Mouse (Mus musculus): ENCODE data around the gene Dnm3. TPM values are rescaled to one million over a fixed set of nuclear protein-coding genes. Genes with fewer than 3 reads are reported as not detected.

Dnm3 gene
- polyA plus RNA-seq, 1 experiment: 0.43 TPM

DNA sequence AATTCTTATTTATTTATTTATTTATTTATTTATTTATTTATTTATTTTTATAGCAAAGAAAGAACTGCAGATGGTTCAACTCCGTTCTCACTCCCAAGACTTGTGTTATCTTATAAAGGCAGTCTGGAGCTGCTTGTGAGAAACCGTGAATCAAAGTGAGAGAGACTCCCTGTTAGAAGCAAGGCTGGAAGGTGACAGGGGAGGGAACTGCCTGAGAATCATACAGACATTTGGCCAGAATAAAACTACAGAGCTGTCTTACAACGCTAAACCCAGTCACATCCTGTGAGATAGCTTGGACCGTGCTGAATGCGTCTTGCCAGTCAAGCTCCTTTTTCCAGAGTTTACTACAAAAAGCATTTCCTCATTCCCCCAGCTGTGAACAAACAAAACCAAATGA lies 439.4 kb downstream of the Dnm3 start:
- no peak overlapping the region for H3K4me3 ChIP-seq (ENCODE audit: extremely low read depth, insufficient read depth, insufficient read length)
- 59% methylated on average over 5 of the region's 5 CpGs for WGBS
- no peak for DNase-seq (ENCODE audit: low read depth in 1 of 2, low spot score in 2 of 2)
- no peak overlapping the region for H3K27ac ChIP-seq (ENCODE audit: insufficient read depth, low read length)
- H3K4me1 ChIP-seq (ENCODE audit: control insufficient read depth, insufficient read depth, insufficient read length): peaks cover 2% of the 10 kb centered on the region
- no peaks in the 10 kb centered on the region for H3K27me3 ChIP-seq (ENCODE audit: control insufficient read depth, insufficient read depth, low read length)
- no peak for TF ChIP-seq CTCF (IDR thresholded peaks at IDR 0.05; ENCODE audit: extremely low read depth, insufficient read depth, insufficient read length, insufficient replicate concordance)
- no peak for TF ChIP-seq POLR2A (IDR thresholded peaks at IDR 0.05; ENCODE audit: low read depth, low read length)
- no peaks in the 10 kb centered on the region for H3K36me3 ChIP-seq (ENCODE audit: control insufficient read depth, insufficient read depth, low read length)

DNA sequence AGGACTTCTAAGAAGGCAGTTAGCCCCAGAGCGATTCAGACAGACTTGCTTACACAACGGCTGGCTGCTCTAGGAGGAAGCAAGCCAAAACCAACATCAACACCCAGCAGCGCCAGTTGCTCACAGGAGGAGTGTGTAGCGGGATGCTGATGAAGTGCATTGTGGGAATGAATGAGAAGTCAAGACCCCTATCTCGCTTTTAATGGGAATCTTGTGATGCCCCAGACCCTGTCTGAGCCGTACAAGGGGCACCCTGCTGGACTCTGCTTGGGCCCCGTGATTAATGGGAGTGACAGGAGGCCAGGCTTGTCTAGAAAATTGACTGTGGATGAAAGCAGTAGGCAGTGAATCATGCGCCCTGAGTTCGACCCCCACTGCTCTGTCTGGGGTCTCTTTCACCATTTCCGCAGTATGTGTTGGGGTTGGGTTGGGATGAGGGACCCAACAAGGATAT lies 439.8 kb downstream of the Dnm3 start:
- TF ChIP-seq POLR2A (IDR thresholded peaks at IDR 0.05; ENCODE audit: low read depth, low read length) (no peak), CTCF (IDR thresholded peaks at IDR 0.05; ENCODE audit: extremely low read depth, insufficient read depth, insufficient read length, insufficient replicate concordance) (no peak)
- Histone ChIP-seq H3K4me3 (ENCODE audit: extremely low read depth, insufficient read depth, insufficient read length) (no peak overlapping the region), H3K27ac (ENCODE audit: insufficient read depth, low read length) (no peak overlapping the region), H3K27me3 (ENCODE audit: control insufficient read depth, insufficient read depth, low read length) (no peaks in the 10 kb centered on the region), H3K36me3 (ENCODE audit: control insufficient read depth, insufficient read depth, low read length) (no peaks in the 10 kb centered on the region), H3K4me1 (ENCODE audit: control insufficient read depth, insufficient read depth, insufficient read length) (peaks cover 2% of the 10 kb centered on the region)
- WGBS: 73% methylated on average over 10 of the region's 10 CpGs
- DNase-seq (ENCODE audit: low read depth in 1 of 2, low spot score in 2 of 2): no peak

DNA sequence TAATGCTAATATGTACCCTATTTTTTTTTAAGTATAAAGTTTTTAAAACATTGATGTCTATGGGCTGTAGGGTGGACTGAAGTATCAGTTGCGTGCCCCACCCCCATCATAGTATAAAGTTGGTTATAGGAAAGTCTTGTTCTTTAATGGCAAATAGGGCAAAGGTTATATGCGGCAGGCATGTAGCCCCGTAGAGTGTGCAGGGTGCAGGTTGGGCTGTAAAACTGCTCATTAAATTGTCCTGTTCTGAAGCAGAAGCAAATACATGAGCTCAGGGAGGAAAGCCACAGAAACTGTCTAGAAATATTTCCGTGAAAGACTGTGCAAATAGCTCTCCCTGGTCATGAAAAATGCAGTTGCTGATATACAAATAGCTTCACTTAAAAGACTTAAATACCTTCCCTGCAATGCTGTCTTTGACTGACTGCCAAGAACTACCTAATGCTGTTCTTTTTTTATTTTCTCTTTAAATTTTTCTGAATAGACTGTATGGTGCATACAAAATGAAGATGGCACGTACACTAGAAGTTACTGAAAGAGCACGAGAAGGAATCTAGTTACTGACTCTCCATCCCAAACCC lies 440.6 kb downstream of the Dnm3 start:
- Histone ChIP-seq H3K36me3 (ENCODE audit: control insufficient read depth, insufficient read depth, low read length) (no peaks in the 10 kb centered on the region), H3K4me3 (ENCODE audit: extremely low read depth, insufficient read depth, insufficient read length) (no peak overlapping the region), H3K4me1 (ENCODE audit: control insufficient read depth, insufficient read depth, insufficient read length) (peaks cover 2% of the 10 kb centered on the region), H3K27me3 (ENCODE audit: control insufficient read depth, insufficient read depth, low read length) (no peaks in the 10 kb centered on the region), H3K27ac (ENCODE audit: insufficient read depth, low read length) (no peak overlapping the region)
- TF ChIP-seq CTCF (IDR thresholded peaks at IDR 0.05; ENCODE audit: extremely low read depth, insufficient read depth, insufficient read length, insufficient replicate concordance) (no peak), POLR2A (IDR thresholded peaks at IDR 0.05; ENCODE audit: low read depth, low read length) (no peak)
- no peak for DNase-seq (ENCODE audit: low read depth in 1 of 2, low spot score in 2 of 2)
- 63% methylated on average over 6 of the region's 6 CpGs for WGBS

DNA sequence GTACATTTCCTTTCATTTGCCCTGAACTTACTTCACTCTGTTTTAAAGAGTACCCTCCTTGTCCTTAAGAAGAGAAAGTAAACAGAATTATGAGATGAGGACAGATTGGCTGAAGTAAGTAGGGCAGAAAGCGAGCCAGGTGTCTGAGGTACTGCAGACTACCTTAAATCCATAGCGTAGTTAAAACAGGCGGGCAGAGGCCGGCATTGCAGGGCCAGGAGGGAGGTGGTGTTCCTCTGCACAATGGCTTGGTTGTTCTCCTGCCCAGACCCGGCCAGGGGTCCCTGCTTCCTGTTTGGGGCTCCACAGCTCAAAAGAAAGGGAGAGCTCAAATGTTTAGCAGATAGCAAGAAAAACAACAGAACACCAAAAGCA lies 441.4 kb downstream of the Dnm3 start:
- WGBS: 39% methylated on average over 5 of the region's 5 CpGs
- Histone ChIP-seq H3K4me3 (ENCODE audit: extremely low read depth, insufficient read depth, insufficient read length) (no peak overlapping the region), H3K27ac (ENCODE audit: insufficient read depth, low read length) (no peak overlapping the region), H3K36me3 (ENCODE audit: control insufficient read depth, insufficient read depth, low read length) (no peaks in the 10 kb centered on the region), H3K27me3 (ENCODE audit: control insufficient read depth, insufficient read depth, low read length) (no peaks in the 10 kb centered on the region), H3K4me1 (ENCODE audit: control insufficient read depth, insufficient read depth, insufficient read length) (peaks cover 2% of the 10 kb centered on the region)
- DNase-seq (ENCODE audit: low read depth in 1 of 2, low spot score in 2 of 2): no peak
- TF ChIP-seq POLR2A (IDR thresholded peaks at IDR 0.05; ENCODE audit: low read depth, low read length): no peak
- no peak for TF ChIP-seq CTCF (IDR thresholded peaks at IDR 0.05; ENCODE audit: extremely low read depth, insufficient read depth, insufficient read length, insufficient replicate concordance)

DNA sequence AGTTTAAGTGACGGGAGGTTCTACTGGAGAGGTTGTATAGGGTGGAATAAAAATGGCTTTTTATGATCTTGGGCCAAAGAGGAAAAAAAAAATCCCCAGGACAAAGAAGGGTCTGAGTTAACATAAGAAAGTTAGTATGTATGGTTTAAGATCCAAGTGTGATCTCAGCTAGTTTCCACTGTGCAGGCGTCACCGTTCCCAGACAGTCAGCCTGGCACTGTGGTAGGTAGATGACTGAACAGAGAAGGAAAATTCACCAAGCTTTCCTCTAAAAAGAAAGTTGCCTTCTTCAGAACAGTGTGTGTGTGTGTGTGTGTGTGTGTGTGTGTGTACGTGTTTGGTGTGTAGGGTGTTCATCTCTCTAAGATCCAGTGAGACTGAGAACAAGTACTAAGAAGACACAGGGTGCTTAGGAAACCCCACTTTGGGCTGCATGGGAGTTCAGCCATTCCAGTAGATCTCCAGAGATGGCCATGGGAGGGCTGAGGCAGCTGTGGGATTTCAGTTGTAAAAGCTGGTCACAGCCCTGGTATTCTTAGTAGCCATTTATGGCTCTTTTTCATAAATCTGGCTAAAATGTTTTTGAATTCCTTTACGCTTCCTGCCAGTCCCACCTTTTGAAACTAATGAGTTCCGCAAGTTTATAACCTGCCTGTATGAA lies 441.9 kb downstream of the Dnm3 start:
- peaks cover 2% of the 10 kb centered on the region for H3K4me1 ChIP-seq (ENCODE audit: control insufficient read depth, insufficient read depth, insufficient read length)
- H3K27me3 ChIP-seq (ENCODE audit: control insufficient read depth, insufficient read depth, low read length): no peaks in the 10 kb centered on the region
- H3K27ac ChIP-seq (ENCODE audit: insufficient read depth, low read length): no peak overlapping the region
- 89% methylated on average over 6 of the region's 6 CpGs for WGBS
- DNase-seq (ENCODE audit: low read depth in 1 of 2, low spot score in 2 of 2): no peak
- no peak overlapping the region for H3K4me3 ChIP-seq (ENCODE audit: extremely low read depth, insufficient read depth, insufficient read length)
- TF ChIP-seq CTCF (IDR thresholded peaks at IDR 0.05; ENCODE audit: extremely low read depth, insufficient read depth, insufficient read length, insufficient replicate concordance): no peak
- no peaks in the 10 kb centered on the region for H3K36me3 ChIP-seq (ENCODE audit: control insufficient read depth, insufficient read depth, low read length)

DNA sequence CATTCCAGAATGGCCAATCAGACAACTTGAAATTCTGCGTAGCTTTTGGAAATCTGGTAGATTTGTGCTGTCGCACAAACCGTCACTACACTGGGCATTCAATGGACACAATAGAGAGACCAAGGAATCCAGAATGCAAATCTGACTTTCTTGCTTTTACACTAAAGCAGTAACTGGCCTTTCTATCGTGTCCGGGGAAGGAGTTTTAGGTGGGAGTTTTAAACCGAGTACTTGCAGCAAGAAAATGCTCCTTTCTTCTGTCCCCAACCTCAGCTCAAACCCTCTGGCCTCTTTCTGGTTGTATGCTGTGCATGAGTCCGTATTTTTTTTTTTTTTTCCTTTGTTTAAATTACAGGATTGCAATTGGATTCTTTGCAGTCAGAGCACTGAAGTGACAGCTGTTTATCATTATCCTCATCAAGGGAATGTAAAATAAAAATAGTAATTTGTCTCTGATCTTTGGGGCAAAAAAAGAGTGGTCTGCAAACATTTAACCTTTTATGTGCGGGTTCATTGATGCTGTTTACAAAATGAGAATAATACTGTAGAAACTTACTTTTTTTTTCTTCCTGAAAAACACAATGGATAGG lies 454.1 kb downstream of the Dnm3 start:
- TF ChIP-seq POLR2A (IDR thresholded peaks at IDR 0.05; ENCODE audit: low read depth, low read length) (no peak), CTCF (IDR thresholded peaks at IDR 0.05; ENCODE audit: extremely low read depth, insufficient read depth, insufficient read length, insufficient replicate concordance) (no peak)
- no peaks in the 10 kb centered on the region for H3K36me3 ChIP-seq (ENCODE audit: control insufficient read depth, insufficient read depth, low read length)
- H3K27me3 ChIP-seq (ENCODE audit: control insufficient read depth, insufficient read depth, low read length): no peaks in the 10 kb centered on the region
- no peak for DNase-seq (ENCODE audit: low read depth in 1 of 2, low spot score in 2 of 2)
- 87% methylated on average over 8 of the region's 8 CpGs for WGBS
- no peak overlapping the region for H3K4me3 ChIP-seq (ENCODE audit: extremely low read depth, insufficient read depth, insufficient read length)
- no peaks in the 10 kb centered on the region for H3K4me1 ChIP-seq (ENCODE audit: control insufficient read depth, insufficient read depth, insufficient read length)
- H3K27ac ChIP-seq (ENCODE audit: insufficient read depth, low read length): no peak overlapping the region

DNA sequence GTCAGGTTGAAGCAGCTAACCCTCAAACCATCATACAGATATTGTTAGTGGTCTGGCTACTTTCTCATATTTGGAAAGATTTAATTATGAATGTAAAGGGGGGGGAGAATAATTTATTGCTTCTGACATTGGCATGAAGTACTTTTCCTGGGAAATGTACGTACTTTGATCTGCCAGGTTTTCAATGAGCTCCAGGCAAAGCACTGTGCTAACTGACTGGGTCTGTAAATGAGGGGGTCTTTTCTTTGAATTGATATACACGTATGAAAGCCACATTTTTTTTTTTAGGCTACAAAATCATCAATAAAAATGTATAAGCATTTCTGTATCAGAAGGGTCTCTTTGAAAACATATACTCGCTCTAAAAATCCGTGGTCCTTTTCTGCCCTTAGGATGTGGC lies 457.1 kb downstream of the Dnm3 start:
- Histone ChIP-seq H3K36me3 (ENCODE audit: control insufficient read depth, insufficient read depth, low read length) (no peaks in the 10 kb centered on the region), H3K4me3 (ENCODE audit: extremely low read depth, insufficient read depth, insufficient read length) (no peak overlapping the region), H3K4me1 (ENCODE audit: control insufficient read depth, insufficient read depth, insufficient read length) (no peaks in the 10 kb centered on the region), H3K27ac (ENCODE audit: insufficient read depth, low read length) (no peak overlapping the region), H3K27me3 (ENCODE audit: control insufficient read depth, insufficient read depth, low read length) (no peaks in the 10 kb centered on the region)
- 86% methylated on average over 4 of the region's 4 CpGs for WGBS
- DNase-seq (ENCODE audit: low read depth in 1 of 2, low spot score in 2 of 2): no peak
- no peak for TF ChIP-seq POLR2A (IDR thresholded peaks at IDR 0.05; ENCODE audit: low read depth, low read length)
- TF ChIP-seq CTCF (IDR thresholded peaks at IDR 0.05; ENCODE audit: extremely low read depth, insufficient read depth, insufficient read length, insufficient replicate concordance): no peak
